Mouse (Mus musculus) left cerebral cortex, postnatal 36 days (tissue): ENCODE measurements around the gene Gm10964. TPM values are rescaled to one million over a fixed set of nuclear protein-coding genes. Genes with fewer than 3 reads are reported as not detected.

Source experiments
- total RNA-seq, 2 experiments: library from RNA; stranded (reverse); gene quantifications; 2 replicates each; pipeline ENCODE4 v1.2.3; 2021

Gene Gm10964
- total RNA-seq, 2 experiments from 2014 or later = not detected

Other genes starting within 250 kb of the Gm10964 start
- 10 to 100 TPM; 19.0 to 24.1 TPM for gene Syt6, start 164.1 kb upstream of the Gm10964 start, total RNA-seq
- under 1 TPM in 1 of 2 experiments, not detected in 1; 0.62 TPM for gene Atg4a-ps, start 93.3 kb upstream of the Gm10964 start, total RNA-seq
- 10 to 100 TPM; 12.7 to 13.3 TPM for gene Olfml3, start 1.4 kb upstream of the Gm10964 start, total RNA-seq
- 100 to 1,000 TPM; 110 to 129 TPM for gene Hipk1, start 52.2 kb downstream of the Gm10964 start, total RNA-seq
- 10 to 100 TPM; 10.6 to 11.0 TPM for gene Dclre1b, start 70.1 kb downstream of the Gm10964 start, total RNA-seq
- 10 to 100 TPM; 12.1 to 14.3 TPM for gene Ap4b1, start 70.2 kb downstream of the Gm10964 start, total RNA-seq
- 1 to 10 TPM in 1 of 2 experiments, under 1 TPM in 1; 0.15 to 1.0 TPM for gene Gm43064, start 70.2 kb downstream of the Gm10964 start, total RNA-seq
- 1 to 10 TPM in 1 of 2 experiments, under 1 TPM in 1; 0.47 to 1.2 TPM for gene Bcl2l15, start 93.2 kb downstream of the Gm10964 start, total RNA-seq
- gene Ptpn22, start 120.4 kb downstream of the Gm10964 start, total RNA-seq = 1 to 10 TPM; 1.4 to 1.6 TPM
- 10 to 100 TPM; 19.8 to 23.4 TPM for gene Rsbn1, start 174.8 kb downstream of the Gm10964 start, total RNA-seq
- 10 to 100 TPM; 41.2 to 53.3 TPM for gene Phtf1, start 228.7 kb downstream of the Gm10964 start, total RNA-seq